Mouse (Mus musculus) megakaryocyte, embryonic 14.5 days (primary cell): ENCODE measurements at regions not wholly inside any gene's neighbourhood (a gene's known extent, or its start where the extent isn't known, plus 50 kb on each side); places are given as distances from the start of the nearest gene placed in this dataset.

Source experiments
- FLI1 ChIP-seq: IDR thresholded peaks from 2 replicates; pipeline ENCODE4 v1.6.1; 2012; ENCODE audit warnings: low read length, inconsistent platforms, mixed read lengths
- GATA1 ChIP-seq: IDR thresholded peaks from 3 replicates; pipeline ENCODE4 v1.6.1; 2012; ENCODE audit warnings: mixed read lengths, low read length, inconsistent platforms, borderline replicate concordance

DNA sequence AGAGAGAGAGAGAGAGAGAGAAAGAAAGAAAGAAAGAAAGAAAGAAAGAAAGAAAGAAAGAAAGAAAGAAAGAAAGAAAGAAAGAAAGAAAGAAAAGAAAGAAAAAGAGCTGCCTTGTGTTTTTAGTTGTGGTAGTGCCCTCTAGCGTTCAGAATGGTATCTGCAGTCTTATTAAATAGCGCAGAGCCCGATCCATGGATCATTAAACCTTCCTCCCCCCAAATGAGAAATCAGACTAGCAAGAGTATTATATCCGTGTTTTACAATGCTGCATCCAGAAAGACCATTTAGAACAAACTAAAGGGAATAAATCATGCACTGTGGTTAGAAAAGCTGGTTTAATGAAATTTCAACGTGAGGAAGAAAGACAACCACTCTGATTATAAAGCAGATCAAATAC lies 51.1 kb upstream of the Atic start:
- TF ChIP-seq GATA1 (no peak), FLI1 (no peak)
